Mouse (Mus musculus): Measurements from ENCODE around the gene Faim2. TPM values are rescaled to one million over a fixed set of nuclear protein-coding genes. Genes with fewer than 3 reads are reported as not detected.

Gene Faim2
- total RNA-seq, 2 experiments from 2014 or later: 0.09 TPM; not detected in 1

DNA sequence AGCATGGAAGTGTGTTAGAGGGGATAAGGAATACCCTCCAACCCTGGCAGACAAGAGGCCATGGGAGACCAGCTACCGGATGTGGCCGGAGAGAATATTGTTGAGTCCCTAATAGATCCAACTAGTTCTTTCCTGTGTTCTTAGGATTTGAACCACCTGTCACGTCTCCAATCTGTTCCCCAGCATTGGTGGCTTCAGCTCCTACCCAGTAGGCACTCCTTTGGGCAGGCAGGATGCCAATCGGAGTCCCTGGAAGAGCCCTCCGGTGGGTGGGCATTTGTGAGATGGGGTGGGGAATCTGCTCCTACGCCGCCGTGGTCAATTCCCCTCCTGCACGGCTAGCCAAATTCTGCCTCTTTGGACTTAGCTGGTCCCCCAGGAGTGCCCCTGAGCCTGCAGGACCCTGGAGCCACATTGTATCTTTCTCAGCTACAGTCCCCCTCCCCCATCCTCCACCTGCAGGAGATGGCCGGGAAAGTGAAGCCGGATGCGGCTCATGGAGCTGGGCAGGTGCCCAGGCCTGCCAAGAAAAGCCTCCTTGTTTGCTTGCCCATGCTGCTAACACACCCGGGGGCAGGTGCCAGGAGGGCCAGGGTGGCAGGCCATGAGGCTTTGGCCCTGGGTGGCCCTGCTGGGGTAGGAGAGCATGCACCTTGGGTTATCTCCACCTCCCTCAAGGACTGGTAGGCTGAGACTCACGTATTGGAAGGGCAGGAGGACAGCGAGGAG is 16.0 kb downstream of the Faim2 start:
- no peak for ATAC-seq (replicated peaks; ENCODE audit: low FRiP score, poor library complexity, severe bottlenecking)

DNA sequence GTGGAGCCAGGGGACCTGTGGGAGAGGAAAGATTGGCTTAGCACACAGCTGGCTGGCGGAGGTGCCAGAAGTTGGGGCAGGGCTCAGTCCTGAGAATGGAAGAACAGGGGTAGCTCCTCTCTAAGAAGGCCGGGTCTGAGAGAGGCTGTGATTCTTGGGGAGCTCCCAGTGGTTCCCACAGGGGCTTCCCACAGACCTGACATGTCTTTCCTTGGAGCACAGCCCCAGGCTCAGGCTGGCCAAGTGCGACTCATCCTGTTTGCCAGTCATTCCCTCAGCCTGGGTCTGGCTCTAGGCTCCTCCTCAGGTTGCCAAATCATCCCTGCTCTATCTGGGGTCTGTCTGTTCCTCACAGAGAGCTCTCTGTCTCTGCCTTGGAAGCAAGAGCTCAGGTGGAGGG is 17.3 kb downstream of the Faim2 start:
- no peak for ATAC-seq (replicated peaks; ENCODE audit: low FRiP score, poor library complexity, severe bottlenecking)

DNA sequence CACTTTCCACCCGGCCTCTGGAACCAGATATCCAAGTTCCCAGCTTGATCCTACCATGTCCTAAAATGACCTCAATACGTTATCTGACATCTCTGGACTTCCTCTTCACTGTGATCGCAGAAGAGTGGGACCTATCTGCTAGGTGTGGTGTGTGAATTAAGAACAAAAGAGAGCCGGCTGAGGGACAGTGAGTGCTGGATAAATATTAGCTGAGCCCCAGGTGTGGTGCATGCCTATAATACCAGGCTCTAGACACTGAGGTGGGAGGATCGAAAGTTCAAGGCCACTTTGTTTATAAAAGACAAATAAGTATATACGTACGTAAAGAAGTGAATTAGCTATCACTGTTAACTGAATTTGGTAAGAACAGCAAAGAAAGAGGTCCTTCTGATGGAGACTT is 18.1 kb downstream of the Faim2 start:
- no peak for ATAC-seq (replicated peaks; ENCODE audit: low FRiP score, poor library complexity, severe bottlenecking)

DNA sequence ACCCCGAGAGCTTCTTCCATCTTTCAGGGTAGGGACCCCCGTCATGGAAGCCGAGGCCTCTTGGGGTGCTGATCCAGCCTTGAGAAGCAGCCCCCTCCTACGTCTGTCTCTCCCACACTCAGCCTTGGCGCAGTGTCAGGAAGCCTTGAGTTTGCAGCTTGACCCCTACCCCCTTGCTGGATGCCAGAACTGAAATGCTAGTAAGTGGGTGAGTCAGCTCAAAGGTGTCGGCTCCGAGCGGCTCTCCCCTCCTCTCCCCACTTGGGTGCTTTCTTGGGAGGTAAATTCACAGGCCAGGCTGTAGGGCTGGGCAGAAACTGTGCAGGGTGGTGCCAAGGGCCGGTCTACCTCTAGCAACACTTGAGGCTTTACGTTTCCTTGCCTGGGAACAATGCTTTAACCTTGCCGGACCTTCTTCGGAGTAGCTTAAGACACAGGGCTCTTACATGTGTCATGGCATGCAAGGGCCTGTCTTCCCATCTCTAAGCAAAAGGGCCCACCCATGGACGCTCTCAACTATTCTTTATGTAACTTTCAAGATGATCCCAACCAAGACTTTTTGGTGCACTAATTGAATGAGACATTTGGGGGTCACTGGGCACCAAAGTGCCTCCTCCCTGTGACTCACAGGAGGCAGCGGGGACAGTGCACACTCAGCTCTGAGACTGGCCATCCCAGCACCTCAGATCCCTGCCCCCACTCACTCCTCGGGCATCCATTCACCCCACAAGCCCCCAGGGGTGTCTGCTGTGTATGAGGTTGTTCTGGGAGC is 22.5 kb downstream of the Faim2 start:
- no peak for ATAC-seq (replicated peaks; ENCODE audit: low FRiP score, poor library complexity, severe bottlenecking)

DNA sequence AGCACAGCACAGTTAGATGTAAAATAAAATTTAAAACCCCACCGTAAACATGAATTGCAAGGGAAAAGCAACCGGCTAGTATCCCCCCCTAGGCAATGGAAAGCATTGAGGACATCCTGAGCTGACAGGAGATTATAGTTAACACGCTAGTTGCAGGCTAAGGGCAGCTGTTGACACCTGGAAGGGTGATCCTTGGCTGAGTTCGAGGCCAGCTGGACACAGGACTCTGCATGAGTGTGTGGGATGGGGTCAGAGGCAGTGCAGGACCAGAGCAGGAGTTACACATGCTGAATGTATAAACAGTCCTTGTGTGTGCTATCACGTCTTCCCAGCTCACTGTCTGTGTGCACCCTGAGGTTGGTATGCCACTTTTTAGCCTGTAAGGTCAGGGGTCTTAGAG is 24.7 kb downstream of the Faim2 start:
- ATAC-seq (replicated peaks; ENCODE audit: low FRiP score, poor library complexity, severe bottlenecking): no peak

DNA sequence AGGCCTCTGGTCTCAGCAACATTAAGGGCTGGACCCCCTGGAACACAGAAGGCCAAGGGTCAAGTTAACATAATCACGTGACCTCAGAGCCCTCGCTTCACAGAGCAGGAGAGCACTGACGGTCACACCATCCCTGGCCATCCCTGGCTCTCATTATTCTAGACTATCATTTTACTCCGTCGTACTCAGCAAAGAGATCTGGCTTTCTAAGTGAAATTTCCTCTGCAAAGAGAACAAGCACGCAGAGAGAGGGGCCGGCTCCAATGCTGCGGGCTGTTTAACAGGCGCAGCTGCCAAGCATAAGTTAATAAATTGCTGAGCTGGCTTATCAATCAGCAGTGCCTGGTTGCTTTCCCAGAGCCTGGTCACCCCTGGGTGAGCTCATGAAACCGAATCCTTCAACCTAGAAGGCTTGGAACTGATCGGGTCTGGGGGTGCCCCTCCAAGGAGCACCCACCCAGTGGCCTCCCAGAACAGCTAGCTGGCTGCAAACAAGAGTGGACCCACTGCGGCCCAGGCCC is 25.6 kb downstream of the Faim2 start:
- no peak for ATAC-seq (replicated peaks; ENCODE audit: low FRiP score, poor library complexity, severe bottlenecking)

DNA sequence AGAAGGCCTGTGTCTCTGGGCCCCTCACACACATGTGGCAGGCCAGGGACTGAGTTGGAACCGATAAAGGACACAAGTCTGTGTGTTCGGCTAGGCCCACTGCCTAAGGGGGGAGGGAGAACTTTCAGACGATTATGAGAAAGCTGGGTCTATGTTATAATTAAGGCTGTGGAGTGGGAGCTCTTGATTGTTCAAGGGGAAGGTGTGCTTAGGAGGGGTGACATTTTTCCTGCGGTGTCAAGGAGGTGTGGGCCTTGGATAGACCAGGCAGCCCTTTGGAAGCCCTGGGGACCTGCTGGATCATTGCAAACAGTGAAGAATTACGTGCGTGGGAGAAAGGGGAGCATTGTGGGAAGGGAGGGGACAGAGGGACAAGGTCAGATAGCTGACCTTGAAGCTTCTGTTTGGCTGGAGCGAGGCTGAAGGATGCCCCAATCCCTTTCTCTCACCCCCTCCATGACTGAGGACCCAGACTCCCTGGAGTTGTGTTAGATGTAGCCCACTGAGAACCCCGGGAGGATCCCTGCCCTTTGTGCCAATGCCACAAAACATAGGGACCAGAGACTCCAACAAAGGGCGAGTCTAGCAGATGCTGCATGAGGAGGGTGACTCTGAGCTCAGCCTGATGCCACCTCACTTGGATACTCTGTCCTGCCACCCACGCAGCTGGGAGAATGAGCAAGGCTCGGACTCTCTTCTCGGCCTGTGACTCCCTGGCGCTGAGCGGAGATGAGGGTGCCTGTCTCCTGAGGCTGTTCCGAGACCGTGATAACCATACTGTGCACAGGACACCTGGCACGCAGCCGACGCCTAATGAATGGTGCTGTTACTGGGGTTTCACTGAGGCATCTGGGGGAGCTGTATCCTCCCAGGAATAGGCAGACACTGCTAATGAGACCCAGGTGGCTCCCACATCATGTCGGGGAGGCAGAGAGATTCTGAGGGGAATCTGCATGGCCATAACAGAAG is 26.4 kb downstream of the Faim2 start:
- ATAC-seq (replicated peaks; ENCODE audit: low FRiP score, poor library complexity, severe bottlenecking): no peak

DNA sequence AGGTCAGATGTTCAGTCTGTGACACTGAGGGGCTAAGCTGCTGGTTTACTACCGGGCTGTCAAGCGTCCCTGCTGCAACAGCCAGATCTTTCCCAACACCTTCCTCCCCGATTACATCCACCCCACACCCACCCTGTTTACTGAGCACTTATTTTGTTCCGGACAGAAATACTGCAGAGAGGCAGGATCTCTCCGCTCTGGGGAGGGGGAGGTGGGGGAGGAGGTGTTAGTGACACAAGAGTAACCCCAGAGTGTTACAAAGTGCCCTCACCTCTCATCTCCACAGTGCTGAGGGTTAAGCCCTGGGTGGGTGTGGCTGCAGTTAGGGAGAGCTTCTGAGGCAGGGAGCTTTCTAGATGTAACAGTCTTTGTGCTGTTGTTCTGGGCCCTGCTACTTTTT is 27.6 kb downstream of the Faim2 start:
- ATAC-seq (replicated peaks; ENCODE audit: low FRiP score, poor library complexity, severe bottlenecking): no peak

DNA sequence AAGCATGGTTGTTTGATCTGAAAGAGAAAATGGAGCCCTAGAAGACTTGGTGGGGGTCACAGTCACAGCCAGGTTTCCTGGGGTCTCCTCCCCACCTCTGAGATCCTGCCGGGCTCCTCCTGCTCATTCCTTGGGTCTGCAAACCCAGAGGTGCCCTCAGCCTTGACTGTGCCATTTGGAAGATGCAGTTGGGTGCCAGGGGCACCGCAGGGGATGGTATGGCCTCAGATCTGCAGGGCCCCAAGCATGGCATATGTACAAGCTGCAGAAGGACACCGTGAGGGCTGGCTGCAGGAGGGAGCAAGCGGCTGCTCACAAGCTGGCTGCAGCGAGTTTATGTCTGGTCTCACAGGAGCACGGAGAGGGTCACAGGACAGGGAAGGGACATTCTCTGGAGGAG is 28.2 kb downstream of the Faim2 start:
- no peak for ATAC-seq (replicated peaks; ENCODE audit: low FRiP score, poor library complexity, severe bottlenecking)

DNA sequence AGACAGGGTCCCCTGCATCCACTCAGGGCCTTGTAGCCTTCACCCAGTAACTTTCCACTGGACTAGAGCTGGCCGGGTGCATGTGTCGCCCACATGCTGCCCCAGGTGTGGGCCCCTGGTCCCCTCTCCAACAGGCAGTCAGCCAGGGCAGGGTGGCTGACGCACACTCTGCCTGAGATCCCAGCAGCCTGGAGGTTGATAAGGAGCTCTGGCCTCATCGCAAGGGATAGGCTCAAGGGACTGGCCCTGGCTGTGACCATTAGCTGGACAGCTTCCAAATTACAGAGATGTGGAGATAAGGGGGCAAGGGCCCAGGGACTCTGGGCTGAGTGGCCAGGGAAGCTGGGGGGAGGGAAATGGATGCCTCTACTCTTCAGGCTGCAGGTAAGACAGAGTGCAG is 29.2 kb downstream of the Faim2 start:
- ATAC-seq (replicated peaks; ENCODE audit: low FRiP score, poor library complexity, severe bottlenecking): peak; percentile 32; the same call in 1 of the 2 replicates

DNA sequence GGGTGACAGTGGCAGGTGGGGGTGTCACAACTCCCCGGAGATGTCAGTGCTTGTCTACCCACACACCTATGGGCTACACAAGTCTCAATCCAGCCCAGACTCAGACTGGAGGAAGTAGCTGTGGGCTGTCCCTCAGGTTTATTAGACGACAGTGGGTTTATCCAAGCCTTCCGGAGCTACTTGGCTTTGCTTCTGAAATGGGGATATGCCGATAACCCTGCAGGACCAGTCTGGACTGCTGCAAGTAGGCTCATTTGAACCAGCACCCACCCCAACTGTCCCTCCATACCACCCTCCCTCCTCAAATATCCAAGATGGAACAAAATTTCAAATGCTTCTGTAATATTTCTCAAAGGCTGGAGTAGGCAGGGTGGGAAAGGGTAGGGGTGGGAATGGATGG is 29.6 kb downstream of the Faim2 start:
- no peak for ATAC-seq (replicated peaks; ENCODE audit: low FRiP score, poor library complexity, severe bottlenecking)

DNA sequence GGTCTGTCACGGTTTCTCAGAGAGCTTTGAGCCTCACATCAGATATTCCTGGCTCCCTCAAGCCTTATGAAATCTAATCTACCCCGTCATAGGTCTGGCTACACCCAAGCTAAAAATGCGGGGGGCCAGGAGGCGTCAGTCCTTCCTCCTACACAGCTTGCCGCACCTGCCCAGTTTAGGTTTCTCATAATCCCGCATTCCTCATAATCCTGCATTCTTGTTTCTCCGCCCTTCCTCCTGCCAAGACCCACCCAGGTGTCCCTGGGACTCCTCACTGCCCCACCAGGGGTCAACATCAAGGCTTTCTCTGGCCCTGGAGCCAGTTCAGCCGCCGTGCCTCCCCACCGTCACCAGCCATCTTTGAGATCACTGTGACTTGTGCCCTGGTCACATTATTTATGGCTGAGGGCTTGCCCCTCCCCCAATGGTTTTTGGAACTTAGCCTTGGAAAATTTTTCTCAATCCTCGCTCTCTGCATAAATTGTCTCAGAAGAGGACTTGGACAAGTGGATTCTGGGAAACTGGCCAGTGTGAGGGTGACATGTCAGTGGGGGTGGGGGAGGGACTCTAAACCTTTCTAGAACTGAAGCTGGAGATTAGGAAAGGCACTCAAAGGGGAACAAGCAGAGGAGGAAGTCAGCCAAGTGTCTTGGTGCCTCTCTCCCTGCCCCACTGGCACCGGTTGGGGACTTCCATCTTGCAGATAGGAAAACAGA is 30.3 kb downstream of the Faim2 start:
- ATAC-seq (replicated peaks; ENCODE audit: low FRiP score, poor library complexity, severe bottlenecking): no peak

DNA sequence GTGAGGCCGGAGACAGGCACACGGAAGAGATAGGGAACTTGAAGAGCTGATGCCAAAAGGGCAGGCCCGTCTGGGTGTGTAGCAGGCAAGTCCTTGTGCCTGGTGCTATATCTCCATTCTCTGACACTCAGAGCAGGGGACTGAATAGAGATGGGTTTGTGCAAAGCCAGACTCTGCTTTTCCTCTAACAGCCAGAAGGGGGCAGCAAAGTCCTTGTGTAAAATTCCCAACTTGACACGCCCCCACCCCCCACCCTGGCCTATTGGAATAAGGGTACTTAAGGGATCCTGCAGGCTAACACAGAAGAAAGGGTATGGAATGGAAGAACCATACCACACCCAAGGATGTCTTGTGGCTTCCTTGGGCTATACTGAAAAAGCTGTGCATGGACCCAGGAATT is 30.9 kb downstream of the Faim2 start:
- no peak for ATAC-seq (replicated peaks; ENCODE audit: low FRiP score, poor library complexity, severe bottlenecking)

DNA sequence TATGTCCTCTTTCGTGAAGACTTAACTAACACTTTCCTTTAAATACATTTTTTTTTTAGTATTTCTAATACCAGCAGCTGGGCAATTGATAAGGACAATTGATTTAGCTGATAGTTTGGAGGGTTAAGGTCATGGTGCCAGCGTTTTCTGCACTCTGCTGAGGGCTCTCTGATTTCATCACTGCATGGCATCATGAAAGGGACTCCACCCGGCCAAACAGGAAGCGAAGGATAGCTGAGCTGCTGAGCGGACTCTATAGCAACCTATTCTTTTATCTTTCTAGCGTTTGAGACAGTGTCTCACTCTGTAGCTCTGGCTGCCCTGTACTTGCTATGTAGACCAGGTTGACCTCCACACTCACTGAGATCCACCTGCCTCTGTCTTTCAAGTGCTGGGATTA is 43.2 kb downstream of the Faim2 start:
- no peak for ATAC-seq (replicated peaks; ENCODE audit: low FRiP score, poor library complexity, severe bottlenecking)

DNA sequence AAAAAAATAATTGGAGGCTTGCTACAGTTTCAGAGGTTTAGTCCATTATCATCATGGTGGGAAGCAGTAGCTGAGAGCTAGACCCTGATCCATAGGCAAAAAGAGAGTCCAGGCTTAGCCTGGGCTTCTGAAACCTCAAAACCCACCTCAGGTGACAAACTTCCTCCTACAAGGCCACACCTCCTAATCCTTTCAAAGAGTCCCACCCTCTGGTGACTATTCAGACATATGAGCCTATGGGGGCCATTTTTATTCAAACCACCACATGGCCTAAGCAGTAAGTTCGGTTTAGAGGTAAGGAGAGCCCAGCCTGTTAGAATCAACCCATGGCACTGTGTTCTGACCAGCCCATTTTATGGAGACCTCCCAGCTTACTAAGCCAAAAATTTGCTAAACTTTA is 52.2 kb downstream of the Faim2 start:
- ATAC-seq (replicated peaks; ENCODE audit: low FRiP score, poor library complexity, severe bottlenecking): no peak

DNA sequence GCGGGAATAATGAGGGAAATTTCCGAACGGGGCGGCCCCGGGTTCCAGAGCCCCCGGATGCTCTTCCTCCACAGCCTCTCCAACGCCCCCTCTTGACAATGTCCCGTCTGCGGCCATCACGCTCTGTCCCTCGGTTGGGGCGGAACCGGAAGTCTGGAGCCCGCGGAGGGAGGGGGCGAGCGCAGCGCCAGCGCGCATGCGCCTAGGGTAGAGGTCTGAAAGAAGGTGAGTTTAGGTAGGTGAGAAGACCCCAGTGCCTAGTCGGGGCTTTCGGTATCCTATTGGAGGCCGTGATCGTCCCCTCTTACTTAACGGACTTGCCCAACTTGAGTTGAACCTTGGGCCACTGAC is 53.4 kb downstream of the Faim2 start, which contains the start of gene Bcdin3d:
TSS of gene Bcdin3d (minus strand) at position 155 of the 351 bp plus-strand sequence.
- ATAC-seq (replicated peaks; ENCODE audit: low FRiP score, poor library complexity, severe bottlenecking): peak; percentile 48

DNA sequence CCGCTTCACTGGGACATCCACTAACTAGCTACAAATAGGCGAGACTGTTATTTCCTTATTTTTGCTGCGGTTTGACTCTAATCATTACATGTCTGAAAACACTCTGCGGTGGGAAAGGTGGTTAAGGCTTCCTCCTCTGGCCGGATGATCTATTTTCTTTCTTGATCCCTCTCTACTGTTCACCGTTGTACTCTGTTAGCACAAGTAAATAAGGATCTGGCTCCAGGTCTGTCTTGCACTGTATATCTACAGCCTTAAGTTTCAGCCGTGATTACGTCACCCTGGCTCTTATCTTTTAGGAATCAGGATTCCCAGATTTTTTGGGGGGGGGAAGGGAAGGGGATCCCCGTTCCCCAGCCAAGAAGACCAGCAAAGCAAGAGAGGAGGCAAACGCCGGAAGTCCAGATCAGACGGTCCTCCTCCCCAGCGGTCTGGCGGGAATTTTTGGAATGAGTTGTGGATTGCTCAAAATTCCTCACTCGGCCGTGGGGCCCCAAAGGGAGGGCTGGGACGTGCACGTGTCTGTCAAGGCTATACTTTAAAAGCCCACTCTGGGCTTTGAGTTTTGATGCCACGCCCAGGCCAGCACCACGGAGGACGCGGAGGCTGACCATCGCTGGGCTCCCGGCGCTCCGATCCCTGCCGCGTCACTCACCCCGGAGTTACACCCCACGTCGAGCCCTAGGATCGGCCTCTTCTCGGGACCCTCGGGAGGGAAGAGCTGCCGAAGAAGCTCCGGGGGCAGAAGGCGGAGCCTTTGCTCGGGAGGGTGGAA is 54.0 kb downstream of the Faim2 start:
- ATAC-seq (replicated peaks; ENCODE audit: low FRiP score, poor library complexity, severe bottlenecking): peak; percentile 23

DNA sequence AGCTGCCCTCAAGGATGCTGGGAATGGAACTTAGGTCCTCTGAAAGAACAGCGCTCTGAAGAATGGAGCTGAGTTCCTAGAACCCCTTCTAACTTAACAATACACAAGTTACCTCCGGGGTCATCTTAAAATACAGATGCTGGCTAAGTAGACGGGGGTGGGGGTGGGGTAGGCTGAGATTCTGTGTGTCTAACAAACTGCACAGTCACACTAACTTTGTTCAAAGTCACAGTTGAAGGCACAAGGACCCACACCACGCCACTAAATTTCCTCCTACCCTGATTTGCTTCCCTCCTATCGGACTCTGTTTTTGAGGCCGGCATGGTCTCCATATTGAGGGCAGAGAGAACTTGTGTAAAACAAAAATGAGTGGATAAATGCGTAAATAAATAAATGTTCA is 55.0 kb downstream of the Faim2 start:
- no peak for ATAC-seq (replicated peaks; ENCODE audit: low FRiP score, poor library complexity, severe bottlenecking)

DNA sequence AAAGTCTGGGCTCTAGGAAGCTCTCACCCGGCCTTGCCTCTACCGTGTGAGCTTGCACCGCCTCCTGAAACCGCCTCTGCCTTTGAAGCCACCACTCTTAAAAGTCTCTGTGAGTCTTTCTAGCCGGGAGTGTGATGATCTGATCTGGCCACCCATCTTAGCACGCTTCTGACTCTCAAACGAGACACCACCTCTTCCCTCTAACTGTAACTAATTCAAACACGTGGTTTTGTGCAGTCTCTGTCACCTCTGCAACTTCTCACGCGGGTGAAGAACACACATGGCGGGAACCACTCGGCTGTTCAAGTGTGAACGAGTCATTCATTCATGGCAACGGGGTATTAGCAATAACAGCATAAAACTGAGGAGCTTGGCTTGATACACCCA is 56.3 kb downstream of the Faim2 start:
- ATAC-seq (replicated peaks; ENCODE audit: low FRiP score, poor library complexity, severe bottlenecking): no peak

Data from erythroblast, adult 5-6 weeks (primary cell).